Mouse (Mus musculus): Measurements from ENCODE around the gene 2210408I21Rik. TPM values are rescaled to one million over a fixed set of nuclear protein-coding genes. Genes with fewer than 3 reads are reported as not detected.

The 2210408I21Rik gene
- polyA plus RNA-seq, 1 experiment from 2014 or later: 6.1 TPM

DNA sequence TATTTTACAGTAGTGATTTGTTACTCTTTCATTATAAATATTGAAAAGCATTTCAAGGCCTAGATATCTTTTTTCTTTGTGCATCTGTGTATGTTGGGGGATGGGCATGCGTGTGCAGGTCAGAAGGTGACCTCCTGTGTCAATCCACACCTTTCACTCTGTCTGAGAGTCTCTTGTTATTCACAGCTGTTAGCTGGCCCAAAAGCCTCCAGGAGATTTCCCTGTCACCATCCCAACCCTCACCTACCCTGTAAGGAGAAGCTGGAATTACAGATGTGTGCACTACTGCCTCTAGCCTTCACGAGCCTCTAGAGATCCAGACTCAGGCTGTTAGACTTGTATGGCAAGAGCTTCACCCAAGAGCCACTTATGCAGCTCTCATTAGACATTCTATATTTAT, 274.5 kb downstream of the 2210408I21Rik start:
- H3K4me2 ChIP-seq (ENCODE audit: low read length): no peak overlapping the region
- H3K9ac ChIP-seq (ENCODE audit: low read length): no peak overlapping the region
- H3K4me1 ChIP-seq (ENCODE audit: control insufficient read depth in 2 of 2, insufficient read depth in 2 of 2, low read length in 2 of 2): no peaks in the 10 kb centered on the region
- H3K9me3 ChIP-seq (ENCODE audit: control insufficient read depth, low read length): no peaks in the 10 kb centered on the region
- no peak overlapping the region for H3K4me3 ChIP-seq (ENCODE audit: control insufficient read depth in 1 of 2, insufficient read depth in 1 of 2, low read depth in 1 of 2, low read length in 2 of 2)
- H3K27ac ChIP-seq (replicated peaks in 1 of 2; ENCODE audit: control insufficient read depth in 1 of 2, insufficient read depth in 1 of 2, low read depth in 2 of 2, low read length in 2 of 2): no peak overlapping the region
- no peak for ATAC-seq (ENCODE audit: insufficient number of reproducible peaks, insufficient read depth, low FRiP score, low read depth)
- WGBS: 42% methylated on average over 2 of the region's 2 CpGs
- H3K36me3 ChIP-seq (ENCODE audit: control insufficient read depth, insufficient read depth, low read length): no peaks in the 10 kb centered on the region
- no peaks in the 10 kb centered on the region for H3K27me3 ChIP-seq (ENCODE audit: control insufficient read depth, insufficient read depth, low read length)

DNA sequence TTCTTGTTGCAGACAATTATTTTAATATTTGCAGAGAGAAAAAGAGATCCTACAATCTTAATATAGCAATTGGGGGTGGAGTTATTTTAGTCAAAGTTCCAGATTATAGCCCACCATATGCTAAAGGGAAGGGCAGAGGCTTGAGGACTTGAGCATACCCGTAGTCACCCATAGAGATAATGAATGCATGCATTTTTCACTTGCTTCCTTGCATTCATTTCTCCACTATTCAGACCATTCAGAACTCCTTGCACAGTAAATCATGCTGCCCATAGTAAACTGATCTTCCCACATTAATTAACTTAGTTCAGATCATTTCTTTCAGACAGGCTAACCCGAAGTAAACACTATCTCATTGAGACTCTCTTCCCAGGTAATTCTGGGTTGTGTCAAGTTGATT, 277.5 kb downstream of the 2210408I21Rik start:
- ATAC-seq (ENCODE audit: insufficient number of reproducible peaks, insufficient read depth, low FRiP score, low read depth): no peak
- Histone ChIP-seq H3K9me3 (ENCODE audit: control insufficient read depth, low read length) (no peaks in the 10 kb centered on the region), H3K4me1 (ENCODE audit: control insufficient read depth in 2 of 2, insufficient read depth in 2 of 2, low read length in 2 of 2) (no peaks in the 10 kb centered on the region), H3K27me3 (ENCODE audit: control insufficient read depth, insufficient read depth, low read length) (no peaks in the 10 kb centered on the region), H3K9ac (ENCODE audit: low read length) (no peak overlapping the region), H3K4me3 (ENCODE audit: control insufficient read depth in 1 of 2, insufficient read depth in 1 of 2, low read depth in 1 of 2, low read length in 2 of 2) (no peak overlapping the region), H3K36me3 (ENCODE audit: control insufficient read depth, insufficient read depth, low read length) (no peaks in the 10 kb centered on the region), H3K27ac (replicated peaks in 1 of 2; ENCODE audit: control insufficient read depth in 1 of 2, insufficient read depth in 1 of 2, low read depth in 2 of 2, low read length in 2 of 2) (no peak overlapping the region), H3K4me2 (ENCODE audit: low read length) (no peak overlapping the region)
- WGBS: 76% methylated on average over 2 of the region's 2 CpGs

DNA sequence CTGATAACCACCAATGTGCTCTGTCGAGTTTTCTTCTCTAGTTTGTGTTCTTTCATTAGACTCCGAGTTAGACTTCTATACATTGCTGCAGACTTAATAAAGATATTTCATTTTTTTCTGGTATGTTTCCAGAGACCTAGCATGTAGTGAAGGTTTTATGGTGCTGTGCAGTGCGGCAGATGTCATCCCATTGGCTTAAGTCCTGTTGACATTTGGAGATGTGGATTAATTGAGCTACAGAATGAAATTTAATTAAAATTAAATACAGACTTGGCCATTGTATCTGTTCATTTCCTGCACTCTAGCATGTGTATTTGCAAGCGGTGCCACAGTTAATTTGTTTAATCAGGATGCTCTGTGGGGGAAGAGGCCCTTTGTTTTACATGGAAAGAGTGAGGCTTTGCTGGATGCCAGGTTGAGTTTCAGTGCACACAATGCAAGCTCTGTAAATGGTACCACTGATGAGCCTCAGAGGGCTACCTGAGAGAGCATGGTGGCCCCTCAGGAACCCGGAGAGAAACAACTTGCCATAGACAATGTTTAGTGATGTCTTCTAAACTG, 314.7 kb downstream of the 2210408I21Rik start:
- 84% methylated on average over 5 of the region's 5 CpGs for WGBS
- Histone ChIP-seq H3K4me3 (ENCODE audit: control insufficient read depth in 1 of 2, insufficient read depth in 1 of 2, low read depth in 1 of 2, low read length in 2 of 2) (no peak overlapping the region), H3K9ac (ENCODE audit: low read length) (no peak overlapping the region), H3K27ac (replicated peaks in 1 of 2; ENCODE audit: control insufficient read depth in 1 of 2, insufficient read depth in 1 of 2, low read depth in 2 of 2, low read length in 2 of 2) (no peak overlapping the region), H3K27me3 (ENCODE audit: control insufficient read depth, insufficient read depth, low read length) (no peaks in the 10 kb centered on the region), H3K9me3 (ENCODE audit: control insufficient read depth, low read length) (0 out of 2 replicates have a peak, but pooled peaks cover 5% of the 10 kb centered on the region), H3K36me3 (ENCODE audit: control insufficient read depth, insufficient read depth, low read length) (no peaks in the 10 kb centered on the region), H3K4me1 (ENCODE audit: control insufficient read depth in 2 of 2, insufficient read depth in 2 of 2, low read length in 2 of 2) (no peaks in the 10 kb centered on the region), H3K4me2 (ENCODE audit: low read length) (no peak overlapping the region)
- ATAC-seq (ENCODE audit: insufficient number of reproducible peaks, insufficient read depth, low FRiP score, low read depth): no peak

DNA sequence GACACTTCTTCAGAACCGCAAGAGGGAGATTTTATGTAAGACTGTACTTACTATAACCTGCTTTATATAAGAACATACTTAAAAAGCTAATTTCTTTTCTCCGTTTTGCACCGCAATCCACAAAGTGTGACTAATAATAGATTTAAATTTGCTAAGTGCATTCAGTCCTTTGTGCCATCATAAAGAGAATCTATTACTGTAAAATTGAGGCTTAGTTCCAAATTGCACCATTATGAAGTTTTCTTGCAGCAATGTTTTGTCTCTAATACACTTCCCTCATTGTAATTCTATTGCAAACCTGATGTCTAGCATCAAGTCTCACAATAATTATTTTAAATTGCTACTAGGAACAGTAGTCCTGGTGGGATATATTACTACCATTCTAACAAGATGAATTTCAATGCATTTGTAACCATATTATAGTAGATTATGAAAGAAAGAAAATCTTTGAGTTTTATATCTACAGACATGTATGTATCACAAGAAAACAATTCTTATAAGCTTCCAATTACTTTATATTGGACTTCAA, 334.8 kb downstream of the 2210408I21Rik start:
- Histone ChIP-seq H3K9ac (ENCODE audit: low read length) (no peak overlapping the region), H3K36me3 (ENCODE audit: control insufficient read depth, insufficient read depth, low read length) (no peaks in the 10 kb centered on the region), H3K4me1 (ENCODE audit: control insufficient read depth in 2 of 2, insufficient read depth in 2 of 2, low read length in 2 of 2) (no peaks in the 10 kb centered on the region), H3K27me3 (ENCODE audit: control insufficient read depth, insufficient read depth, low read length) (no peaks in the 10 kb centered on the region), H3K4me2 (ENCODE audit: low read length) (no peak overlapping the region), H3K9me3 (ENCODE audit: control insufficient read depth, low read length) (no peaks in the 10 kb centered on the region), H3K4me3 (ENCODE audit: control insufficient read depth in 1 of 2, insufficient read depth in 1 of 2, low read depth in 1 of 2, low read length in 2 of 2) (no peak overlapping the region), H3K27ac (replicated peaks in 1 of 2; ENCODE audit: control insufficient read depth in 1 of 2, insufficient read depth in 1 of 2, low read depth in 2 of 2, low read length in 2 of 2) (no peak overlapping the region)
- ATAC-seq (ENCODE audit: insufficient number of reproducible peaks, insufficient read depth, low FRiP score, low read depth): no peak
- WGBS: 79% methylated on average over 3 of the region's 3 CpGs

DNA sequence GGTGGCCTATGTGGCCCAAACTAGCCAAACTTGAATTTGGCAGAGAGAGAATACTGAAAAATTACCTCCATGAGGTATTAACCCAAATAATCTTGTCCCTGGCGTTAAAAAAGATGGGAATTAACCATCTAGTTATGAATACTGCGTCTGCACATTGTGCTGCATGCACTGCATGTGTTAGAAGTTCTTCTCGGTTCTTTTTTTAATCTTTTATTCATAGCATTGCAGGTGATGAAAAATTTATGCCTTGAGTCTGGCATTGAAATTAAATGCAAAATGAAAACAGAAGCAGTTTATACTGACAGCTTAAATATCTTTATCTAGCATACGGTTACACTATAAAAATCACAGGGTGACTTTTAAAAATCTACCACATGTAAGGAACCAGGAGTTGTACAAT, 341.1 kb downstream of the 2210408I21Rik start:
- no peak for ATAC-seq (ENCODE audit: insufficient number of reproducible peaks, insufficient read depth, low FRiP score, low read depth)
- Histone ChIP-seq H3K9ac (ENCODE audit: low read length) (no peak overlapping the region), H3K27me3 (ENCODE audit: control insufficient read depth, insufficient read depth, low read length) (no peaks in the 10 kb centered on the region), H3K4me2 (ENCODE audit: low read length) (no peak overlapping the region), H3K27ac (replicated peaks in 1 of 2; ENCODE audit: control insufficient read depth in 1 of 2, insufficient read depth in 1 of 2, low read depth in 2 of 2, low read length in 2 of 2) (no peak overlapping the region), H3K4me1 (ENCODE audit: control insufficient read depth in 2 of 2, insufficient read depth in 2 of 2, low read length in 2 of 2) (no peaks in the 10 kb centered on the region), H3K9me3 (ENCODE audit: control insufficient read depth, low read length) (no peaks in the 10 kb centered on the region), H3K36me3 (ENCODE audit: control insufficient read depth, insufficient read depth, low read length) (no peaks in the 10 kb centered on the region), H3K4me3 (ENCODE audit: control insufficient read depth in 1 of 2, insufficient read depth in 1 of 2, low read depth in 1 of 2, low read length in 2 of 2) (no peak overlapping the region)
- WGBS: 78% methylated on average over 4 of the region's 4 CpGs

DNA sequence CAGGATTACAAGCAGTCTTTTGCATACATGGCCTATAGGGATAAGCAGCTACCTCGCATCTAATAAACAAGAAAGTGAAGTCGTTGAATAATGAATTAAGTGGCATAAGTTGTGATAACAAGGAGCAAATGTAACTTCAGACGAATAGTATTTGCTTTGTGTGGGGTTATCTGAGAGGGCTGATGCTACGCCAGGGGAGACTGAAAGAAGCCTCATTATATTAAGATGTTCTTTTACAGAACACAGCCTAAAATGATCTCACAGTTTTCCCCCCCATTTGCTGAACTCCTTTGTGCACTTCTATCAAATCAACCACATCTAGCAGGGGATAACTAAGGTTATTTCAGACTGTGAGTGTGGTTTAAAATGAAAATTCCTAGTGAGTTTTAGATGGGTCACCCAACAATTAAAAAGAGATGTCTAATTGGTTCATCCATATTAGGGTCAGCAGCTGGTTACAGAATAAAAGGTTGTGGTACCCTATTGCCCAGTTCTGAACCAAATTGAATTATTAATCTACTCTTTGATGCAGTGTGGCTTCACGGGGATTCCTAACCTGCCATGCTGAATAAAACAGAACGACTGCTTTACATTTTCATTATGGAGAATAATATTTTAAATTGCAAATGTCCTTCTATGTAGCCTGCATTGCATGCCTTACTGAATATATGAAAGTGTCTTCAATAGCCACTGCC, 343.2 kb downstream of the 2210408I21Rik start:
- no peak overlapping the region for H3K4me2 ChIP-seq (ENCODE audit: low read length)
- H3K27me3 ChIP-seq (ENCODE audit: control insufficient read depth, insufficient read depth, low read length): no peaks in the 10 kb centered on the region
- no peaks in the 10 kb centered on the region for H3K4me1 ChIP-seq (ENCODE audit: control insufficient read depth in 2 of 2, insufficient read depth in 2 of 2, low read length in 2 of 2)
- ATAC-seq (ENCODE audit: insufficient number of reproducible peaks, insufficient read depth, low FRiP score, low read depth): no peak
- no peak overlapping the region for H3K27ac ChIP-seq (replicated peaks in 1 of 2; ENCODE audit: control insufficient read depth in 1 of 2, insufficient read depth in 1 of 2, low read depth in 2 of 2, low read length in 2 of 2)
- 68% methylated on average over 6 of the region's 6 CpGs for WGBS
- no peaks in the 10 kb centered on the region for H3K9me3 ChIP-seq (ENCODE audit: control insufficient read depth, low read length)
- H3K9ac ChIP-seq (ENCODE audit: low read length): no peak overlapping the region
- H3K36me3 ChIP-seq (ENCODE audit: control insufficient read depth, insufficient read depth, low read length): no peaks in the 10 kb centered on the region
- no peak overlapping the region for H3K4me3 ChIP-seq (ENCODE audit: control insufficient read depth in 1 of 2, insufficient read depth in 1 of 2, low read depth in 1 of 2, low read length in 2 of 2)

DNA sequence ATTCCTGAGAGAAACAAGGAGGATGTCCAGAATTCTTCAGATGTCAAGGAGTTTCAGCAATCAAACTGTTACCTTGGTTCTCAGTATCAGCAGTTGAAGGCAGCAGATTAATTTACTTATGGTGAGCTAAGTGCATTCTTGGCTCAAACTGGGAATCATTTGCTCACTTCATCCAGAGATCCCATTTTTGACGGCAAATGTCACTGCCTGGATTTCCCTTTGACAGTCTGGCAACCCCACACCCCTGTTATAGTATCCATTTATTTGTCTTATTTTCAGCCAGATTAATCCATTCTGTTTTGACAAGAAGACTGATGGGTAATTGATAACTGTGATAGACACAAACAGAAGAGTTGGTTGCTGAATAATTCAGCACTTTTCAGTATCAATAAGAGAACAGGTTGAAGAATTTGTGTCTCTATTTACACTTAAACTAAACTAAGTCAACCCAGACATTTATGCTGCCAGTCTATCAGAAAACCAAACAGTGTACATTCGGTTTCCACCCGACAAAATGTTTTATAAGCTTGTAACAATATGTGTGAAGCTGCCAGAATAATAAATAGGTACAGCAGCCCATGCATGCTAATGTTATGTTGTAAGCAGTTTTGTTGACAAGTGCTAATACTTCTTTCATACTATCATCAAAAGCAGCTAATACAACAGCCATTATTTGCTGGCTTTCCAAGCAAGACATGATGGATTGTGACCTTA, 354.8 kb downstream of the 2210408I21Rik start:
- Histone ChIP-seq H3K4me1 (ENCODE audit: control insufficient read depth in 2 of 2, insufficient read depth in 2 of 2, low read length in 2 of 2) (no peaks in the 10 kb centered on the region), H3K36me3 (ENCODE audit: control insufficient read depth, insufficient read depth, low read length) (no peaks in the 10 kb centered on the region), H3K9ac (ENCODE audit: low read length) (no peak overlapping the region), H3K9me3 (ENCODE audit: control insufficient read depth, low read length) (no peaks in the 10 kb centered on the region), H3K4me3 (ENCODE audit: control insufficient read depth in 1 of 2, insufficient read depth in 1 of 2, low read depth in 1 of 2, low read length in 2 of 2) (no peak overlapping the region), H3K27ac (replicated peaks in 1 of 2; ENCODE audit: control insufficient read depth in 1 of 2, insufficient read depth in 1 of 2, low read depth in 2 of 2, low read length in 2 of 2) (no peak overlapping the region), H3K27me3 (ENCODE audit: control insufficient read depth, insufficient read depth, low read length) (no peaks in the 10 kb centered on the region), H3K4me2 (ENCODE audit: low read length) (no peak overlapping the region)
- no peak for ATAC-seq (ENCODE audit: insufficient number of reproducible peaks, insufficient read depth, low FRiP score, low read depth)
- WGBS: 78% methylated on average over 3 of the region's 3 CpGs

Data from heart, embryonic 14.5 days (tissue).